Mouse (Mus musculus): ENCODE data around the gene Tspan17.
A peak's percentile ranks its signal among the peaks of the same experiment; 100 is the strongest.

The Tspan17 gene

DNA sequence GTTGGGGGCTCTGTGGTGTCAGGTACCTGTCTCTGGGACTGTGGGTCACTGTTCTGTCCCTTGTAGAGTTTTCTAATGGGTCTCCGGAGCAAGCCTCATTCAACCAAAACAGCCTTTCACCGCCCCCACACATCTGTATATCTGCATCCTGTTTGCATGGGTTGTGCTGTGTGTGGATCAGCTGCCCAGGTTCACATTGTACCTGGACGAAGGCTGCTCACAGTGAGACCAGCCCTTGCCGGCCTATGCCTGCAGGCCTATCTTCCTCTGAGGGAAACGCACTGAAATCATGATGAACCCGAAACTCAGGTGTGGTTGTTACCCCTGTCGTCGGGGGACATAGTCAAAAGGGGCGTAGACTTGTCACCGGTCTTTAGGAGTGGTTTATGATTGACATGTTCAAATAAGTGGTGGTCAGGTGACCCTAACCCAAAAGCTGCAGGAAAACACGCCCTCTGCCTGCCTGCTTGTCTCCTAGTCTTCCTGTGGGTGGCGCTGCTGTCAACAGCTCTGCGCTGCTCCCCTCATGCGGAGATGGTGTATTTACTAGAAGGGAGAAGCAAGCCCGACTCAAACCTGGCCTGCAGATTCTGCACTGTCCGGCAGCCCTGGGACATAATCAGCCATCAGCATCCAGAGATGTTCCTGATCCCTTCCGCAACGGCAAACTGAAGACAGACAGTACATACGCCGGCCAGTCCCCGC is 16.1 kb downstream of the Tspan17 start:
- DNase-seq (ENCODE audit: low read depth, low spot score), result peak; percentile 73

DNA sequence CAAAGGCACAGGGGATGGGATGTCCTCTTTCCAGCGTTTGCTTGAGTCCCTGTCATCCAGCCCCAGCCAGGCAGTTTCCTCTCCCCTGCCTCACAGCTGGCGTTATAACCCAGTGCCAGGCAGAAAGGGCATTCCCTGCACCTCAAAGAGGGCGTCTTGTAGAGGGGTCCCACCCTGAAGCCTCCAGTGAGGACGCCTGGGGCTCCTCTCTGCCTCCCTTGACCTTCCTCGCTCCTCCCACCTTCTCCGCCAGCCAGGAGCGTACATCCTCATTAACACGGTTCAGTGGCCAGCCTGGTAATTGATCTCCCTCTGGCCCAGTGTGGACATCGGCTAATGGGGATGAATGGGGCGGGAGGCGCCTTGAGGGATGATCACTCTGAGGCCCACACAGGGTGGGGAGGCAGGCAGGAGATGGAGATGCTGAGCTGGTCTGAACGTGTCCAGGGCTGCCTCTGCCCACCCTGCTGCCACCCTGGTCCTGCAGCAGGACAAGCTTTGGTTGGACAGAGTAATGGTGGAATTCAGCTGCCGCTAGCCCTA is 17.3 kb downstream of the Tspan17 start:
- no peak for DNase-seq (ENCODE audit: low read depth, low spot score)

DNA sequence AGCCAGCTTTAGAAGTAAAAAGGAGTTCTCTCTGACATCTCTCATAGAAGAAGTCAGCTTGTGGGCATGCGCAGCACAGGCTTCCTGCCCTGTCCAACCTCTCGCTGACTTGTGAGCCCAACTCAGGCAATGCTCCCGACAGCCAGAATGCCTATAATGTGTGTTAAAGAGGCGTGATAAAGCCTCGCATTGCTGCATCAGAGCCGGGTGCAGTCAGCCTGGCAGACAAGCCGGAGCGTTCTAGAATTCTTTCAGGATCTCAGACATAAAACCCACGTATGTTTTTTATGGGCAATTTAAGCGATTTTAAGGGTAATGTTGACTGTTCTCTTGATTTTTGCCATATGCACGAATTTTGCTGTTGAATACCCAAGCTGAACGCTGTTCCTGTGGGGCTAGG is 18.9 kb downstream of the Tspan17 start:
- DNase-seq (ENCODE audit: low read depth, low spot score), result peak; percentile 60

DNA sequence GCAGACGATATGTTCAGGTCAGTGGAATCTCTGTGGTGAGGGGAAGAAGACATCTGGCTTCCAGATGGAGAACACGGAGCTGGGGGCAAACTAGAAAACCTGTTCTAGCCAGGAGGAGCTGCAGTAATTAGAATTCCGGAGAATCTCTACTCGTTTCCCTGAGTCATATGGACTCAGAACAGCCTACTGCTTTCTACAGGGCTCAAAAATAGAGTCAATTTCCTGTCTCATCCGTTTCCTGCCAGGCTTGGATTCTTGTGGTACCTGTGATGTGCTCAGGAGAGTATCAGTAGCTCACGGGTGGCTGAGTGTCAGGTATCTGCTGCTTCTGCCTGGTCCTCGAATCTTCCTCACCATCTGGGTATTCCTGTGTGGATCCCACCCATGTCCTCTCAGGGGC is 22.3 kb downstream of the Tspan17 start:
- peak; percentile 79 for DNase-seq (ENCODE audit: low read depth, low spot score)

DNA sequence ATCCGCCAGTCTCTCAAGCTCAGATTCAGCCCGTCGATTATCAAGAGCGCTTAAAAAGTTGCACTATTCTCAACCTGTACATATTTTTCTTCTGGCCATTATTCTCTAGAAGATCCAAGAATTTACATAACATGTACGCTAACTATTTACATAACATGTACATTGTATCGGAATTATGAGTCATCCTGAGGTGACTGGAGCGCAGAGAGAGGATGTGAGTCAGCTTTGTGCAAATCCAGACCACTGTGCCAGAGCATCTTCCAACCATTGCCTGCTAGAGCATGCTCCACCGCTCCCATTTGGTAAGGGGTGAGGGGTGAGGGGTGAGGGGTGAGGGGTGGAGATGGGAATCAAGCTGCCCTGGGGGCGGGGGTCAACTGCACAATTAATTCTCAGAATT is 24.2 kb downstream of the Tspan17 start:
- DNase-seq (ENCODE audit: low read depth, low spot score), result peak; percentile 75

DNA sequence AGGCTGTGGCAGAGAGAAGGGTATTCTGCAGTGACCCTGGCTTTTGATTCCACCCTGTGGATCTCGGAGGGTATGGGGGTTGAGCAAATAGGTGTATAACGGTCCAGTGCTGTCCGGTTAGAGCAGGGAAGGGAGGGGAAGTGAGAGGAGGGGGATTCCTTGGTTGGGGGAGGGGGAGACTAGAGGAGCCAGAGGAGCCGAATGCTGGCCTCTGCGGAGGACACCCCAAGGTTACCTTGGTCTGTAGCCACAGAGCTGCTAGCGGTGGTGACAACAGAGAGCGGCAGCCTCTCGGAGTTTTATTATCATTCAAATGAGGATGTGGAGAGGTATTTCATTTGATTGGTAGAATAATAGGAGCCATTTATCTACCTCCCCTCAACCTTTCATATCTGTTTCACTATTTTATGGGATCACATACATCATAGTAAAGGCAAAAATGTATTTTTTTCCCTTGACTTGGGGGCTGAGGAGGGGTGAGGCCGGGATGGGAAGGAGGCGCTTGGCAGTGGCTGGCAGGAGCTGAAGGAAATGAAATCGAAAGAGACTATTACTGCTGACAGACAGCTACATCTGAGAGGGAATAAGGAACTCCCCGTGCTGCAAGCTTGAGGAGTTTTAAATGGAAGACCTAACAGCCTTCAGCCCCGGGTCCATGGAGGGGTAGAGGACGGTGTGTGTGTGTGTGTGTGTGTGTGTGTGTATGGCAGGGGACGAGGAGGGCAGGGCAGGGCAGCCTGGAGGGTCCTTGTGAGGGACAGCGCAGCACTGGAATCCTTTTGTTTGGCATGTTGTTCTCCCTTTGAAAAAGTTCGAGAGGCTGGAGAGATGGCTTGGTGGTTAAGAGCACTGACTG is 29.4 kb downstream of the Tspan17 start:
- DNase-seq (ENCODE audit: low read depth, low spot score), result no peak

DNA sequence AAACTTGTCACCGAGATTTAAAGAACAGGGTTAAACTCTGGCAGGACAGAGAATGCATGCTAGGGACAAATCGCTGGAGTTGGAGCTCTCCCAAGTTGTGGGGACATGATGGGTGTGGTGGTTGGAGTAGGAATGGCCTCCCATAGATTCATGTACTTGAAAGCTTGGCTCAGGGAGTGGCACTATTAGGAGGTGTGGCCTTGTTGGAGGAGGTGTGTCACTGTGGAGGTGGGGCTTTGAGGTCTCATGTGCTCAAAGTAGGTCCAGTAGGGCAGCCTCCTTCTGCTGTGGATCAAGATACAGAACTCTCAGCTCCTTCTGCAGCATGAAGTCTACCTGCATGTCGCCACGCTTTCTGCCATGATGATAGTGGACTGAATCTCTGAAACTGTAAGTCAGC is 31.9 kb downstream of the Tspan17 start:
- DNase-seq (ENCODE audit: low read depth, low spot score), result no peak

DNA sequence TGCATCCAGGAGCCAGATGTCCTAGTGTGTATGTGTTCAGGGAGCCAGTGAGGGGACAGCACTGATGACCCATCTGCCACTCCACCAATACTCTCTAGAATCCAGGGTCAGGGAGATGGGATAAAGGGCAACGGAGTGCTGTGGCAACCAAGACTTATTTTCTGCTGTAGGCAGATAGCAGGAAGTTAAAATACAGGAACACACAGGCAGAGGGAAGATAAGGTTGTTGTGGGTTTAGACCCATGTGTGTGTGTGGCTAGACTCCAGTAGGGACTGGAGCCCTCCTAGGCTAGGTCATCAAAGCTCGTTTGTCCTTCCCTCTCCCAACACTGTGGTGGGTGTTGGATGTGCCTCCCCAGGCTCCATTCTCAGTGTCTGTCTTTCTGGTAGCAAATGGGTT is 32.8 kb downstream of the Tspan17 start:
- no peak for DNase-seq (ENCODE audit: low read depth, low spot score)

DNA sequence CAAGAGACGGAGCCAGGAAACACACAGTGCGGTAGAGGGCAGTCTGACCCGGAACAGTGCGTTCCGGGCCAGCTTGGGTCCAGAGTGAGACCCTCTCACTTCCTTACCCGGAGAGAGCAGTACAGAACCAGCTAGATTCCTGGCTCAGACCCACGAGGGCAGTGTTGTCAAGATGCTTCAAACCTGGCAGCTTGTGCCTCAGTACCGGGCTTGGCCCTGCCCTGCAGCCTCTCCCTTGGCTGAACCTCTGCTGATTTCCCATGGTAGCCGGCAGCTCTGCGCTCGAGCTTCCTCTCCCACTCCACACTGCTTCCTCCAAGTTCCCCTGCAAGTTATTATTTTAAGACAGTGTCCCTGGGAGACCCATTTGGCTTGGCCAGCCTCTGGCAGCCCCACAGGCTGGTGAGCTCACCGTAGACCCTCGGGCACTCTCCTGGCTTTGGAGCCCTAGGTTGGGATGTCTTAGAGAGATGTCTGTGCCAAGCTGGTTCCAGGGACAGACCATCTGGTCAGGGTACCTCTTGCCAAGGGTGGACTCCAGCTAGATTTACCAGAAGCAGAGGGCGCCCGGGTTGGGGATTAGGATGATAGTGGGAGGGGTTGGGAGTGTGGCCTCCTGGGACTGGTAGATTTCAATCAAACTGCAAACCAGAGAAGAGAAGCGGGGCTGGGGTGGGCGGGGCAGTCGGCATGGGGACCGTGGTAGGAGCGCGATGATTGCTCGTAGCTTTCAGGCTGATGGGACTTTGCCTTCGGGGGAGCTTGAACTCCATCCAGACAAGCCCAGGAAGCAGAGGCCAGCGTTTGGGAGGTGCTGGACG is 35.1 kb downstream of the Tspan17 start:
- peak; percentile 96 for DNase-seq (ENCODE audit: low read depth, low spot score)

DNA sequence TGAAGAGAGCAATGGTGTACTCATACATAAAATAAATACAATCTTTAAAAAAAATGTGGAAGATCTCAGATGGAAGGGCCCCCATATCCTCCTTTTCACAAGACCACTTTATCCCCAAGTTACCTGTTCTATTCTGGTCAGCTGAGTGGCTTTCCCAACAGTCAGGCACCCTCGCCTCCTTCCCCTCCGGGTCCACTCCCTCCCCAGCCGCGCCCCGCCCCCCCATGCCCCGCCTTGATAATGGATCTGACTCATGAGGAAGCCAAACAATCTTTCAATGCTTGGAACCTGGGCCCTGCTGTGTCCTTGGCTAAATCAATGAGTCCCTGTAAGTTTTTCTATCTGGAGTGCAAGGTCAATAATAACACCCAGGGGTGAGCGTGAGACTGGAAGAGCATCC is 38.8 kb downstream of the Tspan17 start:
- no peak for DNase-seq (ENCODE audit: low read depth, low spot score)

DNA sequence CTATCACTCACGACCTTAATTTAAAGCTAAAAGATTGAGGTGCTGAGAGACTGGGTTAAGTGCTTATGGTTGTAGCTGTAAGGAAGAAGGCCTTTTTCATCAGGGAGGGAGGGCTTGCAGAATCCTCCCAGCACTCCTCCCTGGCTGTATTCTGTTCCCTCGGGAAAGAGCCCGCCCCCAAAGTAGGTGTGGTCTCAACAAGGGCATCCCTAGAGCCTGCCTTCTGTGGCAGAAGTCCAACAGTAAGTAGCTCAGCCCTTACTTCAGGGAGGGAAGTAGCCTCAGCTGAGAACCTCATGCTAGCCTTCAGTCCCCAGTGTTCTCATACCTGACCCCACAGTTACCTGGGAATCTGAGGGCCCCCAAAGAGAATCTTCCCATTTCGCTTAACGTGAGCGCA is 39.3 kb downstream of the Tspan17 start:
- no peak for DNase-seq (ENCODE audit: low read depth, low spot score)

DNA sequence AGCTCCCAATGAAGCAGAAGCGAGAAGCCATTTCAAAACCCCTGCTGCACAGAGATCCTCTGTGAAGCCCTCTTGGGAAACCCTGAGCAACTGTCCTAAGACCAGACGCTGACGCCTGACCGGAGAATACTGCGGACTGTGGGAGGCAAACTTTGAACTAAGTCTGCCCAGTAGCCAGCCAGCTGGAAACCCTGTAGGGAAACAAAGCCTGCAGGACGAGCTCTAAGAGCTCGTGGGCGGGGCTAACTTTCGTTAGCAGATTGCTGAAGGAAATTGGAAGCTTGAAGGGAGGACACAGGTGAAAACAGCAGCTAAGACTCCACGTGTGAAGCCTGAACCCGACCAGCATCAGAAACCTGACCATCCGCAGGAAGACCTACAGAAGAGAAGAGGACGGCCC is 40.3 kb downstream of the Tspan17 start:
- DNase-seq (ENCODE audit: low read depth, low spot score), result no peak

DNA sequence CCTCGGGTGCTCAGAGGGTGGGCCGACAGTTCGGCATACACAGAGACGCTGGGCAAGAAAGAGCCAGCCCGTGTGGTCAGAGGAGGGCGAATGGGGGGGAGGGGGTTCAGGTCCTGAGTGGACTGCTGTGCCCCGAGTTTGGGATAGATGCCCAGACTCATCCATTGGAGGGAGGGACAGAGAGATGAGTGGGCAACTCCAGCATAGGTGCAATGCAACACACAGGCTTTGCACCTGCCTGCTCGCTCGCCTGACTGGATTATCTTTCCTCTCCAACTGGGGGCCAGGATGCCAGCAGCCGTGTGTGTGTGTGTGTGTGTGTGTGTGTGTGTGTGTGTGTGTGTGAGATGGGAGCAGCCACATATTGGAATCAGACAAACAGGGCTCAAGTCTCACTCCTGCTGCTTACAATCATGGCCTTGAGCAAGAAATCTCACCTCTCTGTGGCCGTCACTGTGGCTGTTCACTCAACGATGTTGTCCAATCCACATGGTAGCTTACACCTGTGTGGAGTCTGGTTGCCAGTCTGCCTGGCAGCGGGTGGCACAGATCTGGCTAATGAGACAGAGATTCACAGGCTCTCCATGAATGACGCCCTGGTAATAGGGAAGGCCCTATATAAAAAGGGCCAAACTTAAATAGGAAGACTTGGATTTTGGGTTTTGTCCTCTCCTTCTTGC is 47.3 kb downstream of the Tspan17 start:
- DNase-seq (ENCODE audit: low read depth, low spot score), result peak; percentile 40

DNA sequence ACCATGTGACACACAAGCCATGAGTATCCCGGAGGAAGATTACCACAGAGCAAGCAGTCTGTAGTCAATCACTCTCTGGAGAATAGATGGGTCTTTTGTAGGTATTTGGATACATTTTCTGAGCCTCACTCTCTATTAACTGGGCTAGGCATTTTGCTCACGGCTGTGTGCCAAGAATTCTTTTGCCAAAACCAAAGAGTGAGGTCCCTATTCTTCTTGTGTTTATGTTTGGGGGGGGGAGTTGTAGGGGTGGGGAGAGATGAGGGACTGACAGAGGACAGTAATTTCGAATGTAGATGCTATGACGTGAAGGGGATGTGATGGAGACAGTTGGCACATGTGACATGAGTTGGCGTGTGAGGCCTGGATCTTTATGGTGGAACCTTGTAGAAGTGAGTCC is 47.9 kb downstream of the Tspan17 start:
- no peak for DNase-seq (ENCODE audit: low read depth, low spot score)

DNA sequence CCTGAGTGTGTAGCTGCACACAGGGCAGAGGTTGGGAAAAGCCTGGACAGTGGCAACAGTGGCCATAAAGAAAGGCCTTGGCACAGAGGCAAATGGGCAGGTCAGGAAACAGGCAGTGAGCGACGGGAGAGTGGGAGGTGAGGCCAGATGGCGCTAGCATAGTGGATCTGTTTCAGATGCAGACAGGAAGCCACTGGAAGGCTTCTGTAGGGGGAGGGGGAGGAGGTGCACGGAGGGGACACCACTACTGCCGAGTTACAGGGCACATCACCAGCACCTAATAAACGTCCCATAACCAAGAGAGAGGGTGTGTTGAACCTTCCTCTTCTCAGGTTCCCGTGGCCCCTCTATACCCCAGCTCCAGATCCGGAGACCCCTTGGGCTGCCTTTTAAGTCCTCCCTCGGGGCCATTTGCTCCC is 48.3 kb downstream of the Tspan17 start:
- DNase-seq (ENCODE audit: low read depth, low spot score), result peak; percentile 87

DNA sequence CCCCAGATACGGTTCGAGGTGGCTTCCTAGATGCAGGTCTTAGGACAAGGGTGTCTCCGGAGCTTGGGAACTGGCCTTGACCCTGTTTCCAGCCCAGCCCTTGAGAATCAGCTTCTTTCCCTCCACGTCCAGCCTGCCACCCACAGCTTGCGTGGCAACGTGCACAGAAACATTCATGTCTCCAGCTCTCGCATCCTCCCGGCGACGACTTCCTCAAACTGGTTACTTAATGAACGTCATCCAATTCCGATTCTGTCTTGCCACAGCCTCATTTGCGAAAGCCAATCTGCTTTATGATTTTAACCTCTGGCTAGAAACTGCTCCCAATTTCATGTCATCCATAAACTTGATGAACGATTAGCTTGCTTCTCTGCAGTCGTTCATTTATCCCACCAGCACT is 49.4 kb downstream of the Tspan17 start:
- peak; percentile 30 for DNase-seq (ENCODE audit: low read depth, low spot score)

DNA sequence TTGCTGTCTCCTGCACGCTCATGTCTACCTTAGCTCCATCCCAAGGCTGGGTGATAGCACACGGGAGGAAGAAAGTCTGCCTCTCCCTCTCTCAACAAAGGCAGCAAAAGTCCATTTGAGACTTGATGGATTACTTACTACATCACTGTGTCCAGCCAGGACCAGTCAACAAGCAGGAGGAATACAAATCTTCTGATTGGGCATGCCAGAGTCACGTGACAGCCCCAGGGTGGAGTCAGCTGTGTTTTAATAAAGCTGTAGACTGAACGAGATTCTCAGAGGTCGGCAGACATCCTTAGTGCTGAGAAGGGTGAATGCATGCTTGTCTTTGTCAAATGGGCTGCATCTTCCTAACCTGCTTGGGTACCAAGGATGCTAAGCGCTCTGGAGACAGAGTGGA is 50.0 kb downstream of the Tspan17 start:
- DNase-seq (ENCODE audit: low read depth, low spot score), result no peak

DNA sequence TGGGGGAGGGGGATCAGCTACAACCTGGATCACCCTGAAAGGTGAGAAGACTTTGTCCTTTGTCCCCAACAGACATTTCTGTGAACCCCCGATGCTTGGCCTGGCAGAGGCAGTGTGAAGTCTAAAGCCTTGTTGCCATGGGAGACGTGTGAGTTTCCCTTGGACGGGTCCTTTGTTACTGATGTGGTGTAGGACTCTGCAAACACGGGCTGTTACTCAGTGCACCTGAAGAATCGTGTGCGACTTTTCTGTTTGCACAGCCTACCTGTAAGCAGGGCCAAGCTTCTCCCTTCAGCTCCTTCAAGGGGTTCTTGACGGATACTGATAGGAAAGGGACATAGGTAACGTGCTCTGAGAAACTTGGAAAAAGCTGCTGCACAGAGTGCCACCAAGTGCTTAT is 55.4 kb downstream of the Tspan17 start:
- no peak for DNase-seq (ENCODE audit: low read depth, low spot score)
